Mouse (Mus musculus): ENCODE measurements around the gene Insl6.

Gene Insl6

DNA sequence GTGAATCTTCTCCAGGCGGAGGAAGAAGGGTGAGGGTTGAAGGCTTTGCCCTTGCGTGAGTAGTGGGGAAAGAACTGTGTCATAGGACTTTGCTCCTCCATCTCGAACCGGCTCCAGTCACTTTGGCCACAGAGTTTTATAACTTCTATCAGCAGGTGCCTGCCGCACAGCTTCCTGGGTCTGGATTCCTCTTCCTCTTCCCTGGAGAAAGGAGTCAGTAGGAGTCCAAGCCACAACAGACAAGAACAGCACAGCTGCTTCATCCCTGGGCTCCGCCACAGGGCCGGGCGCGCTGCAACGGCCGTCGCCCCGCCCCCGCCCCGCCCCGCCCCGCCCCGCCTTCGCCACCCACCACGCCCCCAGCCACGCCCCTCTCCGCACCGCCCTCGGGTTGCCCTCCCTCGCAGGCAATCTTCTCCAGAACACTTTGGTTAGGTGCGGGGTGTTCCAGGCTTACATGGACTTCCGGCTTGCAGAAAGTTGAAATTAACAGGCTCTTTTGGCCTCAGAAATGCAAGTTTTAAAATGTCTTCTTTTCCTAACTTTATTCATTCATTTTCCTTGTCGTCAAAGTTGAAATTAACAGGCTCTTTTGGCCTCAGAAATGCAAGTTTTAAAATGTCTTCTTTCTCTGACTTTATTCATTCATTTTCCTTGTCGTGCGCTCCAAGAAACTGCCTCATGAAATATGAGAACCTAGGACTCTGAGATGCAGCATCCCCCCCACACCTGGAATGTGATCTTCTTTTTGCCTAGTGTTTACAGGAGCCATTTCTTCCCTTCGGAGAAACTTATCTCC, at the start of gene Insl6:
Gene Insl6 (minus strand): TSS at position 304 of the 799 bp plus-strand sequence.
- peak; percentile 85 for DNase-seq (ENCODE audit: low read depth, low spot score)

DNA sequence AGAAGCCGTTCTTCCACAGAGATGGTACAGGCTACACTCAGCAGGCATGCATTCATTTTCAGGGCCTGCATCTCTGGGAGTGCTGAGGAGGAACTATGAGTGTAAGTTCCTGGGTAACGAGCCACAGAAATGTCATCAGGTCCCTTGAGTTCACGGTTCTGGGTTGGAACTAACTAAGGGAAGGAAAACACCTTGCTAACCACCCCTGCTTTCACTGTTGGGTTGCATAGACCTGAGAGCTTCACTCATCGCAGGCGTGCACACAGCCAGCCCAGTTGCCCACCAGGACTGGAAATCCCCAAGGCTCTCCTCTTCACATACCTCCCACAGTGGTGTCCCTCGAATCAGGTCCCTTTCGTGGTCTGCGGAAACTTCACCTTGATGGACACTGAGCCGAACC, 49.8 kb upstream of the Insl6 start:
- DNase-seq (ENCODE audit: low read depth, low spot score): no peak

DNA sequence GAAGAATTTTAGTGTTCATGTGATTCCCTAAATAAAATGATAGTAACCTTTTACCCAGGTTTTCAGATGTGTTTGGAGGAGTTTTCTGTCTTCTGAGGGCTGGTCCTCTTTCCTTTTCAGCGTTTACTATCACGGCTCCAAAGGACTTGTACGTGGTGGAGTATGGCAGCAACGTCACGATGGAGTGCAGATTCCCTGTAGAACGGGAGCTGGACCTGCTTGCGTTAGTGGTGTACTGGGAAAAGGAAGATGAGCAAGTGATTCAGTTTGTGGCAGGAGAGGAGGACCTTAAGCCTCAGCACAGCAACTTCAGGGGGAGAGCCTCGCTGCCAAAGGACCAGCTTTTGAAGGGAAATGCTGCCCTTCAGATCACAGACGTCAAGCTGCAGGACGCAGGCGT, 48.3 kb upstream of the Insl6 start:
- DNase-seq (ENCODE audit: low read depth, low spot score): no peak

DNA sequence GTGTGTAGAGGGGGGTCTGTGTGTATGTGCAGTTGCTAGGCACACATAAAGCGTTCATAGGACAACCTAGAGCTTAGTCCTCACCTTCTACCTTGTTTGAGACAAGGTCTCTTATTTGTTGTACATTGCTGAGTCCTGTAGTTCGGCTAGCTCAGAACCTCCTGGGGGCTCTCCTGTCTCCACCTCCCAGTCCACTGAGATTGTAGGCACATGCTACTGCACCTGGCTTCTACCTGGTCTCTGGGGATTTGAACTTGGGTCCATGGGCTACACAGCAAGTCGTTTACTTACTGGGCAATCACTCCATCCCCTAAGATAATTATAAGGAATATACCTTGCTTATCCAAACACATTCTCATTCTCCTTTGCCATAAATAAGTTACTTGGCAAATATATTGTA, 47.5 kb upstream of the Insl6 start:
- no peak for DNase-seq (ENCODE audit: low read depth, low spot score)

DNA sequence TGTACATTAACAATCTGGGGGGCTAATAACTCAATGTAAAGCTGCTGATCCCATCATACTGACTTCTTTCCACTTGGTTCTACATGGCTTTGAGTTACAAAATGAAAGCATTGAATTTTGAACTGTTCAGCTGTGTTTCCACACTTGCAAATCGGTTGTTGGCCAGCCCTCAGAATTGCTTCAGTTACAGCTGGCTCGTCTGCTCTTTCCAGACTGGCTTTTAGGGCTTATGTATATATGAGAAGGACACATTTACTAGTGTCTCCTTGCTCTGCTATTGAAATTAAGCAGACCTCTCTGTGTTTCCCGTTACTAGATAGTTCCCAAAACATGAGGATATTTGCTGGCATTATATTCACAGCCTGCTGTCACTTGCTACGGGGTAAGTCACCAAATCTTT, 47.0 kb upstream of the Insl6 start:
- no peak for DNase-seq (ENCODE audit: low read depth, low spot score)

DNA sequence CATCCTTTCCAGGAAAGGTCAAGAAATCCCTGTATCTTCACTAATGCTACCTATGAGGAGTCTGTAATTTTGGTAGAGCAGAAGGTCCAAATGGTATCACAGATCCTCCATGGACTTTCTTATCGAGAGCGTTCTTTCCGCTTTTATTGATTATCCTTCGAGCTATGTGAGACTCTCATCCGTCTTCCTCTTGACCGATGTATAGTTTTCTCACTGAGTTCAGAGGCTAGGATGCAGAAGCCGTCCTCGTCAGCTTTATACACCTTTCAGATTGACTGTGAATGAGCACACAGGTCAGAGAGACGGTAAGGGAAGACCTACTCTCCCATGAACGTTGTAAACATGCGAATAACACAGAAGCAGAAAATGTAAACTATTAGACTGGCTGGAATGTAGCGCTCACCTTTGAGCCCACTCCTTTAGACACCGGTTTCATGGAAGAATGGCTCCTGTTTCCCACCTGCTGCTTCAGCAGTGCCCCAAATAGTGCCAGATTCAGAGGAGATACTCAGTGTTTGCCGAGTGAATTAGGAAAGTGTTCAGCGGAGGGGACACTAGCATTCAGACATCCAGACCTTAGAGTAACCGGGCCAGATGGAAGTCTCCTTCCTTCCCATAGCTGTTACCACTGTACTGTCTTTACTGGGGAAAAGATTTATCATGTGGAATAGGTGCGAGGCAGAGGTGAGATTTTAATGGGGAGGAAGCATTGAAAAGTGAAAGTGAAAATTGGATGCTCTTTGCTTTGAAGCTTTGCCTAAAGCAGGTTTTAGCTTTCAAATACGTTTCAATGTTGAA, 46.3 kb upstream of the Insl6 start:
- peak; percentile 59 for DNase-seq (ENCODE audit: low read depth, low spot score)

DNA sequence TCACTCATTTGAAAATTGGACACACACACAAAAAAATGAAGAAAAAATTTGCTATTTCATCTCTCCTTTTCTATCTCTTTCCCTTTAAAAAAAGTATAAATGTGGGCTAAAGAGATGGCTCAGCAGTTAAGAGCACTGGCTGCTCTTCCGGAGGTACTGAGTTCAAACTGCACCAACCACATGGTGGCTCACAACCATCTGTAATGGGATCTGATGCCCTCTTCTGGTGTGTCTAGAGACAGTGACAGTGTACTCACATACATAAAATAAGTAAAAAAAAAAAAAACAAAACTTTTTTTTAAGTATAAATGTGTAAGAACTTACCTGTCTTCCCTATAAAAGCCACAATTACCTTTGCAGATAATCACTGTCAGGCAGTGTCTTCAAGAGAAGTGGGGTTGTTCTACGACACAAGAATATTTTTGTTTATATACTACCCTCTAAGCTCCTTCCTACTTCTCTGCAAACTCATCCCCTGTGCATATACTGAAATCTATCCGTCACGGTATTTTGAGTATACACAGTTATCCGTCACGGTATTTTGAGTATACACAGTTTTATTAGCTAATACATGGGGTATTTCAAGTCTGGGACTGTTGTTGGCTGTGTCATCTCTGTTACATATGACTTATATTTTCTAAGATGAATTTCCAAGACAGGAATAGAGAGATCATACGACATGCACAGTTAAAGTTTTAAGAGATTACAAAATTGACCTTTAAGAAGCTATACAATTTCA, 45.6 kb upstream of the Insl6 start:
- no peak for DNase-seq (ENCODE audit: low read depth, low spot score)

DNA sequence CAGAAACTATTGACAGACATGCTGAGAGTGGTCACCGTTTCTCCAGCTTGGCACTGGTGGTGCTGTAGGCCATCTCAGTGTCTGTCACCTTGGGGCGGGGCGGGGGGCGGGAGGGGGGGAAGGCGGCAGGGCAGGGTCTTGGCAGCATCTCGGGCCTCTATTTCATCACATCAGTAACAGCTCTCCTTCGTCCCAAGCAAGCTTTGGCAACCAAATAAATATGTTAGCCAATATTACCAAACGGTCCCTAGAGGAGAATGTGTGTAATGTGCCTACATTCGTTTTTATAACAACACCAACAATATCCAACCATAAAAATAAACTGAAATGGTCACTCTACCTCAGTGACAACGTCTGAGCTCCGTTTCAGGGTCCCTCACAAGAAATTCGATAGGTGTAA, 45.0 kb upstream of the Insl6 start:
- no peak for DNase-seq (ENCODE audit: low read depth, low spot score)

DNA sequence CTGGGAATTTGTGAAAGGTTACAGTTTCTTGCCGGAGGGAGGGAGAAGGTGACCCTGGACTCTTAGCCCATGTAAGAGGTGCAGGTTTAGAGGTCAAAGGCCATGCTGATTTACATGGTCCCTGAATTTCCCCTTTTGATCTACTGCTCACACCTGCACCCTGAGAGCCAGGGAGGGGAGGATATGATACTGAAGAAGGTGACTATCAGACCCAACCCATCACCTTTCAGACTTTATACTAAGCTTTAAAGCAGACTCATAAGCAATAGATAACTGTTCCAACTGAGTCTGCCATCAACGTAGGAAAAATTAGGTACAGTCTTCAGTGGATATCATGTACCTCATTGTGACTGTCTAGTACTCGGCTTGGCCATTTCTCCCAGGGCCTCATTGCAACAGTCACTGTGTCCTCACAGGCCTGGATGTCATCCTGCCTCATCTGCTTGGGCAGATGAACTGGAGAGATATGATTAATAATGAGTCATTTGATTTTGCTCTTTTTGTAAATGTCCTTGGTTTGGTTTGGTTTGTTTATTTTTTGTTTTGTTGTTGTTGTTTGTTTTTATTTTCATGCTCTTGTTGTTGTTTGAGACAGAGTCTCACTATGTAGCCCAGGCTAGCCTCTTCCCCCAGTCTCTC, 43.6 kb upstream of the Insl6 start:
- DNase-seq (ENCODE audit: low read depth, low spot score): no peak

DNA sequence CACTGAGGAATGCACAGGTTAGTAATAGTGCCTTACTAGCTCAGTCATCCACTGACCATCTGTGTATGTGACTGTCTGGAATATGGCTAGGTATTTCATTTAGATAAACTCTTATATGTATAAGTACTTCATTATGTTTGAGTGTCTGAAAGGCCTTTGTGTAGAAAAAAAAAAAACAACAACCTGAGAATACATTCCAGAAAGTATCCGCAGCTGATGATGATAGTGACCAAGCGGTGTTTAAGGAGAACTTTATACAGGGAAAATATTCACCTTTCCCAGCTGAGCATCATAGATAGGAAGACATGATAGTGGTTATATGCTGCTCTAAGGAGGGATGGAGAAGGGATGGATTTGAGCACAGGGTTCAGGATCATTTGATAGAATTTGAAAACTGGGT, 42.9 kb upstream of the Insl6 start:
- DNase-seq (ENCODE audit: low read depth, low spot score): no peak

DNA sequence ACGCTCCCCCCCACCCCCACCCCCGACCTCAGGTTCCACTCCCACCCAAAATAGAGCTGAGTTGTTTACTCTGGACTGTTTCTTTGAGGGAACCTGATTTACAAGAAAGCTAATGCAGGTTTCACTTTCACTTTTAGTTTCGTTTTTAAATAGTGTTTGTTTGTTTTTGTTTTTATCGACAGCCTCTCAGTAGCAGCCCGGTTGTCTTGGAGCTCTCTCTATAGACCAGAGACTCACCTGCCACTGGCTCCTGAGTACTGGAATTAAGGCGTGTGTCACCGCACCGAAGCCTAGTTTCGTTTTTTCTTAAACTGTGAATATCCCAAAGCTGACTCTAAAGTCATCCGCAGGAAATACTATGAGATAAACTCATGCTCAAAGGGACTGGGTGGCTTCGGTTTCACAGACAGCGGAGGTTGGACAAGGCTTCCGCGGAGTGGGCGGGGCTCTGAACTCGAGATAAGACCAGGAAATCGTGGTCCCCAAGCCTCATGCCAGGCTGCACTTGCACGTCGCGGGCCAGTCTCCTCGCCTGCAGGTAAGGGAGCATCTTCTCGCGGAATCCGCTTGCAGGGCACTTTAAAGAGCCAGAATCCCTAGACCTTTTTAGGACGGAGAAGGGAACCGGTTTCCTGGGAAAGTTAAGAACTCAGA, 41.9 kb upstream of the Insl6 start, which contains the start of the genes Plgrkt and Cd274:
Gene Plgrkt (minus strand): TSS at position 422 of the 654 bp plus-strand sequence.
Gene Cd274 (plus strand): TSS at position 487 of the 654 bp plus-strand sequence.
- peak; percentile 96 for DNase-seq (ENCODE audit: low read depth, low spot score)

DNA sequence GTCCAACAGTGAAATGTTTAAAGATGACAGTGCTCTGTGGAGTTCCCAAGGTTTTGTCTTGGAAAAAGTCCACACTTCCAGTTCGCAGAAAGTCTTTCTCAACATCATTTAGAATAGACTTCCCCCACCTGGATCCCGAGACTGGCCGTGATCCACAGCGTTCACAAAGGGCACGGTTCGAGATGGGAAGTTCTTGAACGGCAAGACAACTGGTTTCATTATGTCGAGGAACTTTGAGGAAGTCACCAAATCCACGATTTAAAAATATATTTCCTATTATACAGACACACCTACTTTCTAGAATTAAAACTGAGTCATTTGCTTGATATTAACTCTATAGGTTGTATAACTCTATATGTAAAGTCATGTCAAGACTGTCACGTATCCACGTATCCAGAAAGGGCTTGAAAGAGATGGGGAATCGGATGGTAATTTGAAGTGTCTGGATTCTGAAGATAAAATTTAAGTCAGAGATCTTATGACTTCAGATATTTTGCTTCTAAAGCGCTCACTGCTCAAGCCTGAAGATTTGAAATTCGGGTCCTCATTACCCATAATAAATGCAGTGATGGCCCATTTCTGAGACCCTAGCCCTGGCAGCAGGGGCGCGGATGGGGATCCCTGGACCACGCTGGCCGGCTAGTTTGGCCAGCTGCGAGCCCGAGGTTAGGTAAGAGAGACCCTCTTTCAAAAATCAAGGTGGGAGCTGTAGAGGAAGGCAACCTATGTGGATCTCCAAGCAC, 41.2 kb upstream of the Insl6 start:
- no peak for DNase-seq (ENCODE audit: low read depth, low spot score)

DNA sequence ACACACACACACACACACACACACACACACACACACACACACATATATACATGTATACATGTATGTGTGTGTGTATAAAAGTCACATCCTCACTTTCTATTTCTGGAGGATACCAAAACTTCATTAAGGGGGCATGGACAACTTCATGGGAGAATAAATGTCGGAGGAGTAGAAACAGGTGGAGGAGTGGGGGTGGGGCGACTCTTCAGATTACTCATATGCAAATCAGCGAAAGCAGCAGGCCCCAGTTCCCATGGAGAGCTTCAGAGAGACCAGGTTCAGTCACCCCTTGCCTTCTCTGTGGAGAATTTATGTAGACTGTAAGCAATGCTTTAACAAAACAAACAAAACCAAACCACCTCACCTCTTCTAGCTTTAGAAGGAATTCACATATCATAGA, 39.9 kb upstream of the Insl6 start:
- DNase-seq (ENCODE audit: low read depth, low spot score): peak; percentile 76

DNA sequence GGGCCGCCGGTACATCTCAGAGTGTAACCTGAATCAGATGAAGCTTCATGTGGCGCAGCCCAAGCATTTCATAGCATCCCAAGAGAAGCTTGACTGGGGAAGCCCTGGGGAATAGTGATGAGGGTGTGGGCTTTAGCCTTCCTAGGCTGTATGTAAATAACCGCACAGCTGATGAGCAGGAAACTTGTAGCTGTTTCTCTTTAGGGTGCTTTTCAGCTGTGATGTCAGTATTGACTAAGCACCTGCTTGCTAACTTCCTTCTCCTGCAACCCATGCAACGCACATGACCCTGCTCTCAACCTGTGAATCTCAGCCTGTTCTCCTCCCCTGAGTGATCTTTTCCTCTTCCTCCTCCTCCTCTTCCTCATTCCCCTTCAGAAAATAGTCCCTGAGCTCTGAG, 38.9 kb upstream of the Insl6 start:
- no peak for DNase-seq (ENCODE audit: low read depth, low spot score)

DNA sequence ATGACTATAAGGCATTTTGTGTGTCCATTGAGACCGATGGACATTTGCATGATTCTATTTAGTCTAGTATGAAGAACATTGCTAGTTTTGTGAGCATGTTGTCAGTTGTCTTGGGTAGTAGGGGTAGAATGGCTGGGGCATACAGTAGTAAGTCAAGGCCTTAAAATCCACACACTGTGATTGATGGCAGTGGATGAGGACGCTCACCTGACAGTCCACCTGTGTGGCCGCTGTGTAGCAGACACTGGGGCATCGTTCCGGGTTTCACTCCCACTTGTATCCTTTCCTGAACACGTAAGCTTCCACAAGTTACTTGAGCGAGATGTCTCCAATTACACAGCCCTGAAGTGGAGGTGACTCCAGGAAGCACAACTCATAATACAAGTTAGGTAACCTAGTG, 38.4 kb upstream of the Insl6 start:
- DNase-seq (ENCODE audit: low read depth, low spot score): no peak

DNA sequence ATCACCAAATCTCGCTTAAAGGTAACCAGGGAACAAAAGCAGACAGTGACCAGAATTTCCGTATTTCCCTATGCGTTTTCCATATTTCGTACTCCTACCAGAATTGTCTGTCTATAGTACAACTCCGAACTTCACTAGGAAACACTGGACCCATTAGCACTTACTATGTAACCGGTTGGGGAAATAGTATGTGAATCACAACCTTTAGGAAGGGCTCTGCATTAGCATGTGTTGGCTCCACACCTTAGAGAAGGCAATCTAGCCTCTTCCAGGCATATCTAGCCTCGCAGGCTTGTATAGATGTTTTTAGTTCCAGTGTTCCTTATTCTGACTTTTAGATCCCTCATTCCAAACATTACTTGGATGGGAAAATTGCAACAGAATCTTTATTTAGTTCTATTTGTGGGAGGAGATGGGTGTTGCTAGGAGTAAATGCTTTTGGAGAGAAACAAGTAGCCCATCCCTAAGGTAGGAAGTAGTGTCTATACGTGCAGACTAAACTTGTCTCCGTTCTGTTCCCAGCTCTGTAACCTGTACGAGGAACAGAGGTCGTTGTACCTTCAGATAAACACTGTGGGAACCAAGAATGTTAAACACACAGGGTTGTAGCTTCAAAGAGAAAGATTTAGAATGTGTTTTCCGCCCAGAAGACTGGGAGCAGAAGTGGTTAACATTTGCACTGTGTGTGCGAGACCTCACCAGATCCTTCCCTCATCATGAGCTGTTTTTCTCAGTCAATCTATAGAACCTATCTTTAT, 37.2 kb upstream of the Insl6 start:
- no peak for DNase-seq (ENCODE audit: low read depth, low spot score)

DNA sequence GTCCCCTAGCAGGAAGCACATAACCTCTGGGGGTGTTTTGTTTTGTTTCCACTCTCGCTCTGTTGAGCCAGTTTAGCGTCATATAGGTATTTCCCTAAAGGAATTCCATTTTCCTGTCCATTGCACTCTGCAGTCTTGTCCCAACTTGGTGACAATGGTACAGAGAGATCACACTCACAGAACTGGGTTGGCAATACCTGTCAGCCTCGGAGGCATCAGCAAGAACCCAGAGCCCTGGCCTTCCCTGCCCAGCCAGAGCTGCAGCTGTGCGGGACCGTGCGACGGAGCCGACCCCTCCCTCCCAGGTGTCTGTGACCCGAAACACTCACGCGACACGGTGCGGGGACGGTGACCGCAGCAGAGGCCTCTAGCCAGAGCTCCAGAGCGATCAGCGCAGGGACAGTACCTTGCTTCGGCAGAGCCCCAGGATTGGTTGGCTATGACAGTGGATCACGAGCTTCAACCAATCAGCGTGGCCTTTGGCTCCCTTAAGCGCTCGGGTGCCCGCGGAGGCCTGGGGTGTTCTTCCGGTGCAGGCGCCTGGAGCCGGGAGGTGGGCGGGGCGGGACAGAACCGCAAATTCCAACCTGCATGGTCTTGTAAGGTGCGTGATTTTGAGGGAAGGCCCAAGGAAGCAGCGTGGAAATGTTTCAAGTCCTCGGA, 36.4 kb upstream of the Insl6 start:
- peak; percentile 94 for DNase-seq (ENCODE audit: low read depth, low spot score)

DNA sequence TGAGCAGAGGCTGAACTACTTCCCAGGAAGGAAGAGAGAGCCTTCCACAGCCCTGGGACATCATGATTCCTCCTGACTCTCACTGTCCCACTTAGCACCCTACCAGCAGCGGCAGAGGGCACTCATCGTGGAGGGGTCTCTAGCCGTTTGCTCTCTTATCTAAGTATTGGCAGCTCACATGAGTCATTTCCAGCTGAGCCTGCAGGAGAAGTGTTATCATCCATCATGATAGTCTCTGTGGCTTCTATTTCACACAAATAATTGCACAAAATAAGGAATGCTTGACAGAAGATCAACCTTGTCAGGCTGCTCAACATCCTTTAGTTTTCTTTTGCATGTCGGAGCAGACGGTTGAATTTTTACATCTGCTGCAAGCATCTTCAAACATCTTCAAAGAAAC, 35.1 kb upstream of the Insl6 start:
- DNase-seq (ENCODE audit: low read depth, low spot score): no peak

DNA sequence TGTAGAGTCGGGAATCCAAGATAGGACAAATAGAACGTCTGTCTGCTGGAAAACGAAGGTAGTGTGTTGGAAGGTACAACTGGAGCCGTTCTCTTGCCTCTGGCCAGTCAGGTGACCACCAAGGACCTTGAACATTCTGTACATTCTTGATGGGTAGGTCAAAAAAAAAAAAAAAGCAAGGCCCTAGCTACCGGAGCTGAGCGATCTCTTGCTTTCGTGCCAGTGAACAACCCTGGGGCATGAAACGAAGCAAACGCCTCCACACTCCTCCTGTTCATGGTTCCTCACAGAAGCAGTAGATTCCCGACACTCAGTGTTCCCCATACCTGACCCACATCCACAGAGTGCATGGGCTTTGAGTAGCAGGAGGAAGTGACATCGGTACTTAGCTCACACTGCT, 31.1 kb upstream of the Insl6 start:
- DNase-seq (ENCODE audit: low read depth, low spot score): no peak
